Mouse (Mus musculus) lung, postnatal 25 days (tissue): ENCODE measurements around the gene Hoxa3.
A peak's percentile ranks its signal among the peaks of the same experiment; 100 is the strongest.

Experiments used
- DNase-seq: peaks from one replicate; pipeline ENCODE4 v3.0.0; 2022; ENCODE audit warnings: low spot score

The Hoxa3 gene

GRCm38 (mm10) chr6:52231885-52232567 is 18.9 kb upstream of the Hoxa3 start:
- DNase-seq, result no peak

DNA sequence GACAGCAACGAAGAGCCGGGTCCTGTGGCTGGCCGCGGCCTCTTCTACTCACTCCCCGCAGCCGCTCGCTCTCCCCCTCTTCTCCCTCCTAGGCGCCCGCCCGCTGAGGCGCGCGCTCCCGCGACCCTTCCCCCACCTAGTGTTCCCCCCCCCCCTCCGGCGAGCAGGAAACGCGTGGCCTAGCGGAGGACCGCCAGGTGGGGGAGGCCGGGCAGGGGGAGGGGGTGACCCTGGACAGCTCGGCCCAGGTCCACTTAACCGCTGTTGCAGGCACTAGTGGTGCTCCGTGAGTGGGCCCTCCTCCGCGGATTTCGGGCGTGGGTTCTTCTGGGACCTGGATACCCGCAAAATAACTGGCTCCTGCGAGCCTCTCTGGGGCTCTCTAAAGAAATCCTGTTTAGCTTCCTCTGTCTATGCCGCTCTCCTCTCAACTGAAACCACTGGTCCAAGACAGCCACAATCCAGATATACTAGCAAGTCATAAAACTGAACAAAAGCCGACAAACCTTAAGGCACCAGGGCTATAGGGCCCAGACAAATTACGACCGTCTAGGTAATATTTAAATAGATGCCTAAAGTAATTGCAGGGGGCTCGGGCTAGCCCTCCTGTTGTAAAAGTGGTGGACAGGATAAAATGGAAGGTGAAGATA is 17.5 kb upstream of the Hoxa3 start, which contains the start of gene Hoxa9:
Gene Hoxa9, minus strand, starts transcription at position 574 of the 650 bp plus-strand sequence.
- no peak for DNase-seq

DNA sequence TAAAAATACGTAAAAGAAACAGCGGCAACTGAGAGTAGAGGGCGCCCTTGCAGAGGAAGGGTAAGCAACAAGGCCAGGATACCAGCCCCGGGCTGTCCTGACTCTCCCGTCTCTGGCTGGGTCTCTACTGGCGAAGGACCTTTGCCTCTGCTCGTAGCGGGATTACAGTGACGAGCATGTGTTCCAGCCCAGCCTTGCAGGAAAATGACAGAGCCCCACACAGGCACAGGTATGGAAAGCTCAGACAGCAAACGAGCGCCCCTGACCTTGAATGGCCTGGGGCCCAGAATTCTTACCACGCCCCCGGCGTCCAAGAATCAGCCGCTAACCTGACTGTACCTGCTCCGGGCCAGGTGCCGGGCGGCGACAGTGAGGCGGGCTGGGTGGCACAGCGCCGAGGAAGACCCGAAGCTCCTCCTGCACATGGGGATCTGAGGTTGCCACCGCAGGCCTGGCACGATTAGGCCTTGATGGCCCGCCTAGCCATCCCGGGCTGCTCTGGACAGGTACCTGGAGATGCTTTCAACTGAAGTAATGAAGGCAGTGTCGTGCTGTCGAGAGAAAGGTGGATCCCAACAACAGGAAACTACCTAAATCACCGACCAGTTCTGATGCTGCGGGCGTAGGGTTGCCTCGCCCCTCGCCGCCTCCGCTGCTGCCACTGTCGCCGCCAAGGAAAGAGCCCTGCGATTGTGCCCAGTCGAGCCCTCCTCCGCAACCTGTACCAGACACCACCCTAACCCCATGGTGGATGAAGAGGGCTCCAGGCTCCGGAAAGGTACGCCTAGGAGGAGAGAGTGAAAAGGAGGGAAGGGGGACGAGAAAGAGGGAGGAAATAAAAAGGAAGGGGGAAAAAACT is 16.7 kb upstream of the Hoxa3 start:
- no peak for DNase-seq

DNA sequence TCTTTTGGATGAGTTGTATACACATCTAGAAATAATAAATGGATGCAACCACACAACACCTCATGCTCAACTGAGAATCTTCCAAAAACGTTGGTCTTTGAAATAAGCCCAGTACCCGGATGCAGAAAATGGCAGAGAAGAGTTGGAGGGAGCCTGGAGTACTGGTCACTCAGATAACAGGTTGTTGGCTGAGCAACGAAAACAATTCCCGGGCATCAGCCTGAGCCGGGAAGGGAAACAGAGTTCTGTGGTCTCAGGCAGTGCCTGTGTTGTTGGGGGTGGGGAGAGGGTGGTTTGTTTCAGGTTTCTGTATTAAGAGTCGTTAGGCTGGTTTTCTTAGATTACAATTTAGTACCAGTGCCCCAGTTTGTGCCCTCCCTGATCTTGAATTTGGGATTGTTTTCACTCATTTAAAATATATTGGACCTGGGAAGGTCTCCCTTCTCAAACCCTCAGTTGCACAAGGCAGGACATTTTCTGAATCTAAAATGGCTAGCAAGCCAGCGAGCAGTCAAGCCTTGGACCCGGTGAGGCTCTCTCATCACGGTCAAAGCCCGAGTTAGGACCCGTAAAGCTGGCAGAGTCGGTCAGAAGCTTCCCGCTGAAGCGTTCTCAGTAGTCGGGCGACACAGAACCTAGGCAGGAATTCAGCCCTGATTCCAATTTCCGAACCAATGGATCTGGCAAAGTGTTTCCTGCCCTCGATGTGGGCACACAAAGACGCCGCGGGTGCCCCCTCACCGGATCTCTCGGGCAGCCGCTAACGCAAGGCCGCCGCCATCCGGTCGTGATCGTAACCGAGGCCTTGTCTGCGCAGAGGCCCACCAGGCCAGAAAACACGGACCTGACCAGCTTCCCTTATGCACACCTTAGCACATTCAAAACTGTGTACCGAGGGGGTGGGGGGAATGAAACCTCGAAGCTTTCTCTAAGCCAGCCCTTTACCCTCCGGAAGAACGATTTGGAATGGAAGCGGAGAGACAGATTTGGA is 15.6 kb upstream of the Hoxa3 start:
- no peak for DNase-seq

GRCm38 (mm10) chr6:52227470-52228222 is 14.5 kb upstream of the Hoxa3 start:
- no peak for DNase-seq

- DNase-seq, result no peak
Measured at GRCm38 (mm10) chr6:52226569-52227257, 13.6 kb upstream of the Hoxa3 start.

DNA sequence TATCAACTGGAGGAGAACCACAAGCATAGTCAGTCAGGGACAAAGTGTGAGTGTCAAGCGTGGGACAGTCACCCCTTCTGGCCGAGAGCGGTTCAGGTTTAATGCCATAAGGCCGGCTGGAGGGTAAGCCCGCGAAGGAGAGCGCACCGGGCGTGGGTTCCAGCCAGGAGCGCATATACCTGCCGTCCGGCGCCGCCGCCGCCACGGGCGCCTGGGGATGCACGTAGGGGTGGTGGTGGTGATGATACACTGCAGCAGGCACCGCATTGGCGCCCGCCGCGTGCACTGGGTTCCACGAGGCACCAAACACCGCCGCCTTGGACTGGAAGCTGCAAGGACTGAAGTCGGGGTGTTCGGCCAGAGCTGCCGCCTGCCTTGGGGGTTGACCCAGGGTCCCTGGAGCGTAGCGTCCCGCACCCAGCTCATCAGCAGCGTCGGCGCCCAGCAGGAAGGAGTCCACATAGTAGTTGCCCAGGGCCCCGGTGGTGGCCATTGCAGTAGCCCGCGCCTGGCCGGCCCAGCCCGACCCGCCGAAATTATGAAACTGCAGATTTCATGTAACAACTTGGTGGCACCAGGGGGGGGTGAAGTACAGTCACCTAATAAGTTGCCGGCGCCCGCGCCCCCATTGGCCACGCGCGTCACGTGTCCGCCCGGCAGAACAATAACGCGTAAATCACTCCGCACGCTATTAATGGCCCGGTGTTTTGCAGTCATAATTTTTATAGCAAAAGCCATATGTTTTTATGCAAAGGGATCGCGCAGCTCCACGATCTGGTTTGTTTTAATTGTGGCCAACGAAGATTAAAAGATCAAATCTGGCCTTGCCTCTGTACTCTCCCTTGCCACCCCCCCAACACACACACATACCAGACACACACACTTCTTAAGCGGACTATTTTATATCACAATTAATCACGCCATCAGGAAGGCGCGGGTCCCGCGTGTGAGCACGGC is 12.8 kb upstream of the Hoxa3 start:
- no peak for DNase-seq

- no peak for DNase-seq
Measured at GRCm38 (mm10) chr6:52224895-52225611, 11.9 kb upstream of the Hoxa3 start.

- DNase-seq, result no peak
Measured at GRCm38 (mm10) chr6:52223939-52224760, 11.0 kb upstream of the Hoxa3 start.

GRCm38 (mm10) chr6:52222729-52223128 is 9.6 kb upstream of the Hoxa3 start:
- no peak for DNase-seq

DNA sequence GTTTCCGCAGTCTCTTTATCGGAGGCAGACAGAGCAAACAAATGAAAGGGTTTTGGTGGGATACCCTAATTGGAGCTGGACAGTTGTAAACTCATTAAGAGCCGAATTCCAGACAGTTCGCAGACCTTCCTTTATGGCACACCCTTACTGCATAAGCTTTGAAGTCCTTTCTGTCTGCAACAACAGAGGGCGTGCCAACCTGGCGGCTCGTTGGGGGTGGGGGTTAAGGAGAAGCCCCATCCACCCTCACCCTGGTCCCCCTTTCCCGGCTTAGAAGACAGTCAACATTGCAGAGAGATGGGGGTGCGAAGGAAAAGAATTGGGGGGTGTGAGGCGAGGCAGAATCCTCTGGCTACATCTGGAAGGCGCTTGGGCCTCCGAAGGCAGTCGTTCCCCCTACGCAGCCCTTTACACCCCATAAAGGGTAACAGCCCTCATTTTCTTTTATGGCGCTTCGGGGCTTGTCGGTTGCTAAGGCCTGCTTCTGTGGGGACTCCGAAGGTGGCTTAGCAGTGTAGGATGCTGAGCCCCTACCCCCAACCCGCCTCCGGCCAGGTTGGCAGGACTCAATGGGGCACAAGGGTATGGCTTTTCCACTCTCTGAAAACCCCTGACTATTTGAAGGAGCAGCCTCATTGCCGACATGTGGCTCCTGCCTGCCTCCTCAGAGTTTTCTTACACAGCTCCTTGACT is 9.0 kb upstream of the Hoxa3 start:
- DNase-seq, result no peak

DNA sequence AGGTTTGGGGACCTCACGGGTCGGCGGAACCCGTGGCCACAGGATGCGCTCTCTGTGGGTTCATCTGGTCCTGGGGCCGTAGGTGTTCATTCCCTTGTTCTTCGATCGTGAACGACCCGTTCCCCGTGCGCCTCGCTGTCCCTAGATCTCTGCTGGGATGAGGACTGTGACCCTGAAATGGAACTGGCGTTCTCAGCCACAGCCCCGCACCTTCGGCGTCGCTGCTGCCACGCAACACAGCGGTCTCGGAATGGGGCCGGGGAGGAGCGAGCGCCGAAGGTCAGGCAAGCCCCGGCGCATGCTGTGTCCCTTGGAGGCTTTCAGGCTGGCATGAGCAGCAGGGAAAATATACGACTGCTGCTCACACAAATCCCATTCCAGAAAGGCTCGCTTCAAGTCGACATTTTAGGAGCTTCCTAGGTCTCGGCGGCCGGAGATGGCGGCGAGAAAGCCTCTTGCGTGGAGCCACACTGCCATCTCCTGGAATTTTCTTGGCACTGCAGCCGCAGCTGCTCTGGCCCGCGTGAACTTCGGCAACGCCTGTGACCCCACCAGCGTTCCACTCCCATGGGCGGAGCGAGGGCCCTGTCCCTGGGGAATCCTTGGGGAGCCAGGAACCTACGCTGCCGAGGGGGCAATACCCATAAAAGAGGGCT is 8.3 kb upstream of the Hoxa3 start, which contains the start of gene Hoxa7:
Gene Hoxa7, minus strand, starts transcription at position 518 of the 656 bp plus-strand sequence.
- peak; percentile 84 for DNase-seq

DNA sequence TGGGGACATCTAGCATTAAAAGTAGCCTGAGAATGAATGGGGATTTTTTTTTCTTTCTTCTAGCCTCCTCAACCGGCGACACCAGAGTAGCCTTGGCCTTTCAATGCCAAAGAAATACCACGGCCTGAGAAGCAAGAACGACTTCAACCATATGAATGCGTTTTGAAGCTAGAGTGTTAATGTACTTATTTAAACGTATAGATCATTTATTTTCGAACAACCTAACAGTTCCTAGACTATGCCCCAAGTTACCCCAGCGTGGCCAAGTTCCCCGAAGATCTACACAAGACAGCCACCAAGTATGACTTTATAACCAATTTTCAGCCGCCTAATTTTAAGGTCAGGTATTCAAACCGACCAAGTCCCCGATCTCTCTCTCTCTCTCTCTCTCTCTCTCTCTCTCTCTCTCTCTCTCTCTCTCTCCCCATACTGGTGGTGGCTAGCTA is 7.8 kb upstream of the Hoxa3 start:
- no peak for DNase-seq

- no peak for DNase-seq
Measured at GRCm38 (mm10) chr6:52220003-52220864, 7.1 kb upstream of the Hoxa3 start.
